Mouse (Mus musculus) liver, adult 2 months (tissue): ENCODE measurements around the gene Zfp704.

Experiments
- CTCF ChIP-seq: fragments of 200-500 bp; IDR thresholded peaks from 2 replicates; pipeline ENCODE4 v1.5.1; 2011; ENCODE audit warnings: low read depth, low read length, control low read depth
- POLR2A ChIP-seq: fragments of 200-500 bp; IDR thresholded peaks from 2 replicates; pipeline ENCODE4 v1.6.1; 2011; ENCODE audit warnings: low read length, control low read depth; ENCODE audit not compliant: insufficient read depth; ENCODE audit errors: extremely low read depth

- no peak for TF ChIP-seq CTCF
- TF ChIP-seq POLR2A = no peak
These were observed 109.2 kb downstream of the Zfp704 start for GRCm38 (mm10) chr3:9500725-9501124.
